Mouse (Mus musculus) lung, postnatal 0 days (tissue): ENCODE data around the gene Tlr5.
A peak's percentile ranks its signal among the peaks of the same experiment; 100 is the strongest.

Experiments
- CTCF ChIP-seq: IDR thresholded peaks from 2 replicates; pipeline ENCODE4 v1.5.1; 2016; ENCODE audit warnings: antibody characterized with exemption, mild to moderate bottlenecking
- EP300 ChIP-seq: IDR thresholded peaks from 2 replicates; pipeline ENCODE4 v1.6.1; 2016; ENCODE audit warnings: antibody characterized with exemption, mild to moderate bottlenecking, control low read depth

DNA sequence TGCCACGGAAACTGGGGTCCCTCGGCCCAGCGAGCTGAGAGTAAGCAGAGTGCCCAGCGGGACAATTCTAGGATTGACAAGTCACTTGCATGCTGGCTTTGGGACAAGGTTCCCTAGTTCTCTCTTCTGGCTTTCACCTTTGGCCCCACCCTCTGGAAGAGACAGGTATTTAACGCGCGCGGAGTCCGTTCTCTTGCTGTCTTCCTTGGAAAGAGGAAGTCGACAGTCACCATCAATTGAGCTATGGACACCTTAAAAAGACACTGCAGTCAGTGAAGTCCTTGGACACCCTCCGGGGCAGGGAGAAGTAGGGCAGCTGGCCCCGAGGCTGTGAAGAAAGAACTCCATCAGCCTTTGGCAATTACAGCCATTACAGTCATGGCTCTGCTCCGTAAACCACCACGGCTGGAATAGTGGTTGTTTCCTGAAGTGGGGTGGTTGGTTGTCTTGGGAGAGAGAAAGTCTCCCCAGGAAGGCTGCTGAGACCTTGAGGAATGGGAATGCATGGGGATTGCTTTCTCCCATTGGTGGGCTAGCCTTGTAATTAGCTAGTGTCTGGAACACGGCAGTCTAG, 546 bp downstream of the Tlr5 start:
- TF ChIP-seq CTCF (peak; percentile 22; the same call in 1 of the 2 replicates), EP300 (no peak)
